Mouse (Mus musculus) myocyte (in vitro differentiated cells): ENCODE data around the gene Clpb. TPM values are rescaled to one million over a fixed set of nuclear protein-coding genes. Genes with fewer than 3 reads are reported as not detected.
"Not testable (repeated sequence)": the region's sequence is repeated elsewhere in the genome, so short reads cannot be mapped to it uniquely, and the experiment has no call there.

ENCODE experiments used
- H3K27me3 ChIP-seq: one replicate; pipeline ENCODE4 v1.6.1; 2011; ENCODE audit not compliant: control insufficient read depth, insufficient read depth, insufficient read length
- H3K36me3 ChIP-seq: one replicate; pipeline ENCODE4 v1.6.1; 2011; ENCODE audit not compliant: control insufficient read depth, insufficient read depth
- H3K4me2 ChIP-seq: one replicate; pipeline ENCODE4 v1.6.1; 2011; ENCODE audit warnings: low read depth, control low read depth
- H3K4me3 ChIP-seq: one replicate; pipeline ENCODE4 v1.5.1; 2011; ENCODE audit warnings: mild to moderate bottlenecking, control low read depth, moderate library complexity
- H3K79me2 ChIP-seq: one replicate; pipeline ENCODE4 v1.6.1; 2011; ENCODE audit not compliant: control insufficient read depth, insufficient read depth
- H3ac ChIP-seq: one replicate; pipeline ENCODE4 v1.6.1; 2011; ENCODE audit not compliant: control insufficient read depth, insufficient read length
- CEBPB ChIP-seq: IDR thresholded peaks from 2 replicates; pipeline ENCODE4 v1.6.1; 2011; ENCODE audit warnings: mild to moderate bottlenecking, moderate library complexity; ENCODE audit not compliant: poor library complexity, insufficient read depth, severe bottlenecking
- E2F4 ChIP-seq: IDR thresholded peaks from one replicate; pipeline ENCODE4 v1.6.1; 2011; ENCODE audit warnings: mild to moderate bottlenecking, control low read depth, moderate library complexity; ENCODE audit not compliant: insufficient read depth
- MAX ChIP-seq: IDR thresholded peaks from one replicate; pipeline ENCODE4 v1.6.1; 2011; ENCODE audit warnings: low read depth, mild to moderate bottlenecking, control low read depth
- MYOD1 ChIP-seq, 3 experiments: IDR thresholded peaks; one replicate each; pipeline ENCODE4 v1.6.1; 2011; ENCODE audit warnings: control low read depth in 2 of 3, low read depth in 2 of 3, mild to moderate bottlenecking in 2 of 3, moderate library complexity in 1 of 3; ENCODE audit not compliant: insufficient read length in 2 of 3, control insufficient read depth in 1 of 3
- MYOG ChIP-seq, 3 experiments: IDR thresholded peaks; one replicate each; pipeline ENCODE4 v1.6.1; 2011; ENCODE audit warnings: control low read depth in 2 of 3, low read depth in 2 of 3, mild to moderate bottlenecking in 2 of 3; ENCODE audit not compliant: insufficient read length in 2 of 3, control insufficient read depth in 1 of 3, insufficient read depth in 1 of 3
- POLR2A ChIP-seq: IDR thresholded peaks from one replicate; pipeline ENCODE4 v1.6.1; 2011; ENCODE audit warnings: low read depth, mild to moderate bottlenecking, control low read depth, moderate library complexity; ENCODE audit not compliant: insufficient read length
- POLR2AphosphoS2 ChIP-seq: IDR thresholded peaks from one replicate; pipeline ENCODE4 v1.6.1; 2011; ENCODE audit warnings: low read depth, control low read depth; ENCODE audit not compliant: insufficient read length
- REST ChIP-seq: IDR thresholded peaks from one replicate; pipeline ENCODE4 v1.6.1; 2011; ENCODE audit warnings: mild to moderate bottlenecking, control low read depth, moderate library complexity; ENCODE audit not compliant: insufficient read depth, insufficient read length
- SRF ChIP-seq: IDR thresholded peaks from one replicate; pipeline ENCODE4 v1.6.1; 2011; ENCODE audit warnings: low read depth; ENCODE audit not compliant: control insufficient read depth, insufficient read length
- TCF12 ChIP-seq: IDR thresholded peaks from one replicate; pipeline ENCODE4 v1.6.1; 2011; ENCODE audit warnings: mild to moderate bottlenecking, control low read depth; ENCODE audit not compliant: poor library complexity, insufficient read depth, severe bottlenecking
- TCF3 ChIP-seq: IDR thresholded peaks from one replicate; pipeline ENCODE4 v1.6.1; 2011; ENCODE audit warnings: low read depth, control low read depth; ENCODE audit not compliant: insufficient read length
- USF1 ChIP-seq: IDR thresholded peaks from one replicate; pipeline ENCODE4 v1.6.1; 2011; ENCODE audit warnings: low read depth, mild to moderate bottlenecking, control low read depth, moderate library complexity
- polyA plus RNA-seq: library from polyadenylated mRNA; unstranded; fragments of >200 nt; fragmentation: generic; extraction: Trizol; gene quantifications from one replicate; pipeline ENCODE4 v1.2.1, GENCODE M21; 2012; ENCODE audit warnings: missing spikeins

Clpb gene
- polyA plus RNA-seq, 1 experiment: 114 TPM

GRCm38 (mm10) chr7:101620373-101620772, 43.1 kb upstream of the Clpb start:
- H3K4me3 ChIP-seq: no peak overlapping the region
- no peak overlapping the region for H3K4me2 ChIP-seq
- TF ChIP-seq CEBPB: no peak
- TF ChIP-seq USF1: no peak
- no peak for TF ChIP-seq REST
- no peak for TF ChIP-seq E2F4
- TF ChIP-seq POLR2AphosphoS2: no peak
- no peak for TF ChIP-seq MAX
- no peak for TF ChIP-seq POLR2A
- no peaks in the 10 kb centered on the region for H3K36me3 ChIP-seq
- no peaks in the 10 kb centered on the region for H3K79me2 ChIP-seq
- H3ac ChIP-seq: no peak overlapping the region
- peaks cover 6% of the 10 kb centered on the region for H3K27me3 ChIP-seq

GRCm38 (mm10) chr7:101621861-101622260, 41.6 kb upstream of the Clpb start:
- H3K4me3 ChIP-seq, H3ac ChIP-seq, H3K79me2 ChIP-seq, H3K36me3 ChIP-seq, H3K27me3 ChIP-seq, H3K4me2 ChIP-seq: not testable (repeated sequence)

- no peak overlapping the region for H3K4me2 ChIP-seq
- H3K27me3 ChIP-seq: no peaks in the 10 kb centered on the region
- no peaks in the 10 kb centered on the region for H3K36me3 ChIP-seq
- no peak overlapping the region for H3ac ChIP-seq
- TF ChIP-seq MAX: no peak
- no peak for TF ChIP-seq TCF12
- TF ChIP-seq MYOD1 (IDR thresholded peaks at IDR 0.05; ENCODE audit: control insufficient read depth in 1 of 3, insufficient read length in 2 of 3, low read depth in 2 of 3): no peak
- no peak for TF ChIP-seq POLR2AphosphoS2
- TF ChIP-seq E2F4: no peak
- no peak for TF ChIP-seq POLR2A
- TF ChIP-seq REST: no peak
- no peaks in the 10 kb centered on the region for H3K79me2 ChIP-seq
- no peak overlapping the region for H3K4me3 ChIP-seq
Measured at GRCm38 (mm10) chr7:101624283-101624682, 39.1 kb upstream of the Clpb start.

GRCm38 (mm10) chr7:101627166-101627565, 36.3 kb upstream of the Clpb start:
- H3K4me3 ChIP-seq, H3K36me3 ChIP-seq, H3ac ChIP-seq, H3K79me2 ChIP-seq, H3K4me2 ChIP-seq, H3K27me3 ChIP-seq: not testable (repeated sequence)

- no peak overlapping the region for H3K4me2 ChIP-seq
- H3K27me3 ChIP-seq: no peaks in the 10 kb centered on the region
- no peak for TF ChIP-seq POLR2A
- no peak for TF ChIP-seq SRF
- TF ChIP-seq TCF12: no peak
- TF ChIP-seq MYOD1 (IDR thresholded peaks at IDR 0.05; ENCODE audit: control insufficient read depth in 1 of 3, insufficient read length in 2 of 3, low read depth in 2 of 3): no peak
- TF ChIP-seq REST: no peak
- no peak for TF ChIP-seq USF1
- no peak for TF ChIP-seq E2F4
- TF ChIP-seq TCF3: no peak
- no peak for TF ChIP-seq POLR2AphosphoS2
- TF ChIP-seq MAX: no peak
- no peak for TF ChIP-seq MYOG (IDR thresholded peaks at IDR 0.05; ENCODE audit: control insufficient read depth in 1 of 3, insufficient read depth in 1 of 3, insufficient read length in 2 of 3, low read depth in 2 of 3)
- TF ChIP-seq CEBPB: no peak
- no peaks in the 10 kb centered on the region for H3K79me2 ChIP-seq
- H3ac ChIP-seq: no peak overlapping the region
- H3K36me3 ChIP-seq: no peaks in the 10 kb centered on the region
- no peak overlapping the region for H3K4me3 ChIP-seq
Measured at GRCm38 (mm10) chr7:101628481-101628880, 35.0 kb upstream of the Clpb start.

GRCm38 (mm10) chr7:101633629-101634177, 29.7 kb upstream of the Clpb start:
- Histone ChIP-seq H3K36me3 (no peaks in the 10 kb centered on the region), H3K4me2 (no peak overlapping the region), H3K27me3 (peaks cover 7% of the 10 kb centered on the region), H3K4me3 (no peak overlapping the region), H3K79me2 (no peaks in the 10 kb centered on the region), H3ac (no peak overlapping the region)
- no peak for TF ChIP-seq TCF12
- no peak for TF ChIP-seq TCF3

GRCm38 (mm10) chr7:101634513-101634912, 28.9 kb upstream of the Clpb start:
- TF ChIP-seq SRF: no peak
- TF ChIP-seq MYOD1 (IDR thresholded peaks at IDR 0.05; ENCODE audit: control insufficient read depth in 1 of 3, insufficient read length in 2 of 3, low read depth in 2 of 3): no peak
- TF ChIP-seq REST: no peak
- TF ChIP-seq POLR2AphosphoS2: no peak
- no peak for TF ChIP-seq POLR2A
- TF ChIP-seq CEBPB: no peak
- no peak for TF ChIP-seq TCF3
- TF ChIP-seq MAX: no peak
- no peak for TF ChIP-seq MYOG (IDR thresholded peaks at IDR 0.05; ENCODE audit: control insufficient read depth in 1 of 3, insufficient read depth in 1 of 3, insufficient read length in 2 of 3, low read depth in 2 of 3)
- Histone ChIP-seq H3ac (no peak overlapping the region), H3K27me3 (peaks cover 10% of the 10 kb centered on the region), H3K4me2 (no peak overlapping the region), H3K4me3 (no peak overlapping the region), H3K36me3 (no peaks in the 10 kb centered on the region), H3K79me2 (no peaks in the 10 kb centered on the region)
